23 mouse cellular contexts compared by ENCODE assay signal in the genomic region with DNA sequence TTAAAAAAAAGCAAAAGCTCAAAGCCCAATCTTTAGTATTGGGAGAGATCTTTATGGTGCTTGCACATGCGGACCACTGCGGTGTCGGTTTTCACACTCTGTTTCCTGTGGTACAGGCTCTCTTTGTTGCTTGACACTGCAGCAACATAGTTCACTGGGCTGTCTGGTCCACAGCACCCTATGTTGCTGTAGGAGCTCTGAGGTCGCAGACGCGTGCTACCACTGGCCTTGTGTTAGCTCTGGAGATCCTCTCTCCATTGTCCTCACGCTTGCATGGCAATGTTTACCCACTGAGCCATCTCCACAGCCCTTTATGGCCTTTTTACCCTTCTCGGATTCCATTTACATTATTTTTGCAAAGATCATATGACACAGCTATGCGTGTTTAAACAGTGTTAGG. TPM values are rescaled to one million over a fixed set of nuclear protein-coding genes. Genes with fewer than 3 reads are reported as not detected.
DNase-seq lines count a peak whose midpoint lies in the region; ATAC-seq and TF ChIP-seq lines count a peak whose summit lies in the region.
"Had no signal": no experiment of that assay in that cellular context is flagged by ENCODE, and none has a peak within 500 bp of the region (broad histone marks: within the 10 kb centered on the region; RNA-seq: fewer than 3 reads in every experiment).

No protein-coding gene starts in this region.

- H3K4me1 ChIP-seq in hindbrain, embryonic 13.5 days (replicated peaks): no peaks in the 10 kb centered on the region
- H3K4me1 ChIP-seq in hindbrain, postnatal 0 days (ENCODE audit: insufficient read depth, low read length): no peaks in the 10 kb centered on the region
- H3K4me1 ChIP-seq in forebrain, embryonic 14.5 days (ENCODE audit: control insufficient read depth, insufficient read depth, low read length): no peaks in the 10 kb centered on the region
- H3K4me1 ChIP-seq in forebrain, embryonic 16.5 days (replicated peaks; ENCODE audit: control insufficient read depth, insufficient read depth, low read length): no peaks in the 10 kb centered on the region
- H3K4me1 ChIP-seq: heart, embryonic 12.5 days; limb, embryonic 15.5 days; megakaryocyte, embryonic 14.5 days had no signal

- DNase-seq in hindbrain, postnatal 0 days (ENCODE audit: low spot score): no peak
- no peak for DNase-seq in layer of hippocampus, adult 2 months (ENCODE audit: low spot score in 2 of 2)
- no peak for DNase-seq in layer of hippocampus, postnatal 36 days
- DNase-seq in forebrain, embryonic 14.5 days (ENCODE audit: low spot score): no peak
- no peak for DNase-seq in urinary bladder, postnatal 10 days (ENCODE audit: low spot score)
- DNase-seq in thymus, postnatal 0 days (ENCODE audit: low spot score): no peak
- DNase-seq: gastrocnemius, postnatal 25 days had no signal

- WGBS in hindbrain, embryonic 13.5 days: 82% methylated on average over 9 of the region's 9 CpGs
- WGBS in hindbrain, postnatal 0 days: 81% methylated on average over 9 of the region's 9 CpGs
- WGBS in forebrain, embryonic 14.5 days: 84% methylated on average over 9 of the region's 9 CpGs
- WGBS in forebrain, embryonic 16.5 days: 86% methylated on average over 9 of the region's 9 CpGs

- H3K27ac ChIP-seq in hindbrain, embryonic 13.5 days: no peak overlapping the region
- no peak overlapping the region for H3K27ac ChIP-seq in hindbrain, postnatal 0 days
- H3K27ac ChIP-seq in layer of hippocampus, adult 2 months: peak overlapping the region; percentile 49; the same call in 1 of the 2 replicates
- no peak overlapping the region for H3K27ac ChIP-seq in forebrain, embryonic 14.5 days (ENCODE audit: low read depth, low read length)
- H3K27ac ChIP-seq in forebrain, embryonic 16.5 days (ENCODE audit: low read length): no peak overlapping the region
- H3K27ac ChIP-seq: limb, embryonic 15.5 days; liver, embryonic 14.5 days; stomach, postnatal 0 days had no signal

- TF ChIP-seq CTCF in hindbrain, postnatal 0 days (IDR thresholded peaks at IDR 0.05; ENCODE audit: low read depth): no peak
- no peak for TF ChIP-seq CTCF in layer of hippocampus, adult 2 months (conservative IDR thresholded peaks at IDR 0.05)

- peaks cover 89% of the 10 kb centered on the region for H3K36me3 ChIP-seq in hindbrain, embryonic 13.5 days
- peaks cover 49% of the 10 kb centered on the region for H3K36me3 ChIP-seq in hindbrain, postnatal 0 days (ENCODE audit: insufficient read depth, low read length)
- peaks cover 89% of the 10 kb centered on the region for H3K36me3 ChIP-seq in forebrain, embryonic 14.5 days (ENCODE audit: control insufficient read depth, insufficient read depth, low read length)
- H3K36me3 ChIP-seq in forebrain, embryonic 16.5 days (ENCODE audit: control insufficient read depth, insufficient read depth): peaks cover 45% of the 10 kb centered on the region

- H3K4me3 ChIP-seq in hindbrain, embryonic 13.5 days: no peak overlapping the region
- H3K4me3 ChIP-seq in hindbrain, postnatal 0 days (ENCODE audit: low read length): no peak overlapping the region
- H3K4me3 ChIP-seq in layer of hippocampus, adult 2 months: no peak overlapping the region
- no peak overlapping the region for H3K4me3 ChIP-seq in forebrain, embryonic 14.5 days (ENCODE audit: low read depth, low read length)
- no peak overlapping the region for H3K4me3 ChIP-seq in forebrain, embryonic 16.5 days (replicated peaks; ENCODE audit: low read length)
- H3K4me3 ChIP-seq: heart, embryonic 12.5 days; limb, embryonic 15.5 days; megakaryocyte, embryonic 14.5 days had no signal

- 0 out of 2 replicates have a peak, but pooled peaks have one; percentile 65 for ATAC-seq in hindbrain, embryonic 13.5 days (ENCODE audit: low FRiP score)
- ATAC-seq in hindbrain, postnatal 0 days: no peak
- ATAC-seq in forebrain, embryonic 14.5 days: peak; percentile 28; the same call in 1 of the 2 replicates
- peak; percentile 32; the same call in 1 of the 2 replicates for ATAC-seq in forebrain, embryonic 16.5 days
- ATAC-seq: Patski had no signal

- H3K9ac ChIP-seq in hindbrain, embryonic 13.5 days: no peak overlapping the region
- no peak overlapping the region for H3K9ac ChIP-seq in hindbrain, postnatal 0 days (replicated peaks; ENCODE audit: low read length)
- H3K9ac ChIP-seq in forebrain, embryonic 14.5 days (ENCODE audit: low read length): no peak overlapping the region
- no peak overlapping the region for H3K9ac ChIP-seq in forebrain, embryonic 16.5 days (replicated peaks; ENCODE audit: low read depth, low read length)
- H3K9ac ChIP-seq: heart, embryonic 12.5 days; limb, embryonic 15.5 days; liver, embryonic 14.5 days; lung, embryonic 14.5 days had no signal

- no peaks in the 10 kb centered on the region for H3K27me3 ChIP-seq in hindbrain, embryonic 13.5 days
- no peaks in the 10 kb centered on the region for H3K27me3 ChIP-seq in hindbrain, postnatal 0 days (ENCODE audit: insufficient read depth, low read length)
- H3K27me3 ChIP-seq in forebrain, embryonic 14.5 days (replicated peaks; ENCODE audit: control insufficient read depth, insufficient read depth, low read length): no peaks in the 10 kb centered on the region
- no peaks in the 10 kb centered on the region for H3K27me3 ChIP-seq in forebrain, embryonic 16.5 days (replicated peaks; ENCODE audit: control insufficient read depth, insufficient read depth, low read length)
- H3K27me3 ChIP-seq: CH12.LX; heart, embryonic 12.5 days; limb, embryonic 15.5 days; megakaryocyte, embryonic 14.5 days; Patski had no signal

- no peak overlapping the region for H3K4me2 ChIP-seq in hindbrain, embryonic 13.5 days
- no peak overlapping the region for H3K4me2 ChIP-seq in hindbrain, postnatal 0 days (ENCODE audit: low read depth, low read length)
- no peak overlapping the region for H3K4me2 ChIP-seq in forebrain, embryonic 14.5 days (ENCODE audit: low read length)
- no peak overlapping the region for H3K4me2 ChIP-seq in forebrain, embryonic 16.5 days (ENCODE audit: low read length)
- H3K4me2 ChIP-seq: heart, embryonic 12.5 days; limb, embryonic 15.5 days; lung, embryonic 14.5 days had no signal

- no peaks in the 10 kb centered on the region for H3K9me3 ChIP-seq in hindbrain, embryonic 13.5 days
- H3K9me3 ChIP-seq in hindbrain, postnatal 0 days (ENCODE audit: low read length): no peaks in the 10 kb centered on the region
- no peaks in the 10 kb centered on the region for H3K9me3 ChIP-seq in forebrain, embryonic 14.5 days (replicated peaks; ENCODE audit: control insufficient read depth, low read length)
- no peaks in the 10 kb centered on the region for H3K9me3 ChIP-seq in forebrain, embryonic 16.5 days (ENCODE audit: control insufficient read depth, low read length)
- H3K9me3 ChIP-seq: G1E; heart, embryonic 12.5 days; limb, embryonic 15.5 days; megakaryocyte, embryonic 14.5 days had no signal

RNA-seq across cellular contexts. Expression of gene Fndc9, which starts 34.1 kb away (rescaled TPM):
- polyA plus RNA-seq in hindbrain, embryonic 13.5 days (2015; fragmentation: Nextera tagmentation; extraction: Ambion mirVana): 1.7 TPM in 2 replicates
- total RNA-seq in hindbrain, postnatal 0 days (2014; rRNA removed): 1.8 and 2.2 TPM in 2 replicates
- 3.8 and 5.0 TPM in 2 replicates for polyA plus RNA-seq in hindbrain, postnatal 0 days (2015; fragmentation: Nextera tagmentation; extraction: Ambion mirVana)
- 1 to 10 TPM in 1 of 2 experiments, under 1 TPM in 1; 0.72 to 1.0 TPM for total RNA-seq in layer of hippocampus, adult 2 months (2021)
- total RNA-seq in layer of hippocampus, postnatal 36 days (2021): 1 to 10 TPM in 1 of 2 experiments, under 1 TPM in 1; 0.92 to 1.3 TPM
- 5.1 and 5.9 TPM in 2 replicates for polyA plus RNA-seq in forebrain, embryonic 14.5 days (2014; fragmentation: Nextera tagmentation; extraction: Ambion mirVana)
- polyA plus RNA-seq in forebrain, embryonic 16.5 days (2015; fragmentation: Nextera tagmentation; extraction: Ambion mirVana): 3.2 and 5.3 TPM in 2 replicates
- polyA plus RNA-seq in thymus, postnatal 0 days (2015; fragmentation: Nextera tagmentation; extraction: Ambion mirVana): 0.75 and 1.4 TPM in 2 replicates
- total RNA-seq: adrenal gland, adult 18-20 months; adrenal gland, postnatal 36 days; gastrocnemius, postnatal 25 days; heart, adult 18-20 months; heart, postnatal 10 days had no signal
- polyA plus RNA-seq: G1E; kidney, adult 2 months; liver, embryonic 14.5 days; lung, embryonic 14.5 days had no signal

RNA-seq across cellular contexts. Expression of gene Cyfip2, which starts 43.3 kb away (rescaled TPM):
- polyA plus RNA-seq in hindbrain, embryonic 13.5 days (2015; fragmentation: Nextera tagmentation; extraction: Ambion mirVana): 74.9 and 83.6 TPM in 2 replicates
- 136 and 162 TPM in 2 replicates for total RNA-seq in hindbrain, postnatal 0 days (2014; rRNA removed)
- 72.4 and 79.1 TPM in 2 replicates for polyA plus RNA-seq in hindbrain, postnatal 0 days (2015; fragmentation: Nextera tagmentation; extraction: Ambion mirVana)
- total RNA-seq in layer of hippocampus, adult 2 months (2021): 100 to 1,000 TPM; 530 to 540 TPM
- total RNA-seq in layer of hippocampus, postnatal 36 days (2021): 100 to 1,000 TPM; 491 to 500 TPM
- 57.8 and 78.9 TPM in 2 replicates for polyA plus RNA-seq in forebrain, embryonic 14.5 days (2014; fragmentation: Nextera tagmentation; extraction: Ambion mirVana)
- 88.4 and 91.4 TPM in 2 replicates for polyA plus RNA-seq in forebrain, embryonic 16.5 days (2015; fragmentation: Nextera tagmentation; extraction: Ambion mirVana)
- 62.7 and 67.6 TPM in 2 replicates for polyA plus RNA-seq in thymus, postnatal 0 days (2015; fragmentation: Nextera tagmentation; extraction: Ambion mirVana)
